22 mouse cellular contexts compared by ENCODE assay signal in the genomic region with DNA sequence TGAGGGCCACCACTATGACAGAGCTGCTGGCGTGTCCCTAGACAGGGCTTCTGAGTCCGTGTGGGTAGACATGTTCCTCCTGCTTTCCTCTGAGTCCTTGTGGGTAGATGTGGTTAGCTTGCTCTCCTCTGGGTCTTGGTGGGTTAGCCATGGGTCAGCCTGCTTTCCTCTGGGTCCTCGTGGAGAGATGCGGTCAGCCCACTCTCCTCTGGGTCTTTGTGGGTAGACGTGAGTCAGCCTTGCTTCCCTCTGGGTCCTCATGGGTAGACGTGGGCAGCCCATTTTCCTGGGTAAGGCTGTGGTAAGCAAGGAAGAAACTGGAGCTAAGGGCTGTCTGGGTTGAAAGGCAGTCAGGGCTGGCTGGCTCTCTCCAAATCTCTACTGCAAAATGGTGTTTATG.
"Had no signal": no experiment of that assay in that cellular context is flagged by ENCODE, and none has a peak within 500 bp of the region (broad histone marks: within the 10 kb centered on the region; RNA-seq: fewer than 3 reads in every experiment).

No protein-coding gene starts in this region.

- H3K27me3 ChIP-seq: hindbrain, embryonic 12.5 days; hindbrain, embryonic 15.5 days; intestine, embryonic 15.5 days; limb, embryonic 13.5 days; limb, embryonic 15.5 days had no signal

- H3K9me3 ChIP-seq: heart, embryonic 10.5 days; heart, embryonic 12.5 days; hindbrain, embryonic 10.5 days; hindbrain, embryonic 15.5 days; intestine, embryonic 15.5 days; limb, embryonic 13.5 days; limb, embryonic 15.5 days had no signal

- H3K4me2 ChIP-seq: heart, embryonic 12.5 days; hindbrain, embryonic 12.5 days; hindbrain, embryonic 15.5 days; intestine, embryonic 15.5 days; limb, embryonic 13.5 days; limb, embryonic 15.5 days had no signal

- DNase-seq: gastrocnemius, postnatal 14 days; heart, adult 18-20 months; heart, postnatal 10 days; heart, postnatal 4 days; kidney, adult 18-20 months; kidney, adult 8-10 months; kidney, postnatal 14 days; kidney, postnatal 36 days; layer of hippocampus, adult 9-11 months; layer of hippocampus, postnatal 36 days; left cerebral cortex, postnatal 4 days had no signal

- H3K4me3 ChIP-seq: heart, embryonic 10.5 days; heart, embryonic 12.5 days; hindbrain, embryonic 10.5 days; hindbrain, embryonic 12.5 days; hindbrain, embryonic 15.5 days; intestine, embryonic 15.5 days; limb, embryonic 13.5 days; limb, embryonic 15.5 days had no signal

- H3K36me3 ChIP-seq: heart, embryonic 10.5 days; heart, embryonic 12.5 days; hindbrain, embryonic 10.5 days; hindbrain, embryonic 12.5 days; hindbrain, embryonic 15.5 days; intestine, embryonic 15.5 days; limb, embryonic 13.5 days; limb, embryonic 15.5 days had no signal

- ATAC-seq: hindbrain, postnatal 0 days; intestine, embryonic 15.5 days; intestine, postnatal 0 days had no signal

- H3K4me1 ChIP-seq: heart, embryonic 10.5 days; heart, embryonic 12.5 days; hindbrain, embryonic 10.5 days; hindbrain, embryonic 12.5 days; hindbrain, embryonic 15.5 days; intestine, embryonic 15.5 days; limb, embryonic 13.5 days; limb, embryonic 15.5 days had no signal

- H3K27ac ChIP-seq: heart, embryonic 10.5 days; hindbrain, embryonic 10.5 days; hindbrain, embryonic 12.5 days; hindbrain, embryonic 15.5 days; hindbrain, postnatal 0 days; intestine, embryonic 15.5 days; kidney, postnatal 0 days; limb, embryonic 13.5 days; limb, embryonic 15.5 days had no signal

- H3K9ac ChIP-seq: heart, embryonic 12.5 days; hindbrain, embryonic 12.5 days; hindbrain, embryonic 15.5 days; intestine, embryonic 15.5 days; limb, embryonic 13.5 days; limb, embryonic 15.5 days had no signal
